Mouse (Mus musculus) megakaryocyte, embryonic 14.5 days (primary cell): ENCODE measurements at regions not wholly inside any gene's neighbourhood (a gene's known extent, or its start where the extent isn't known, plus 50 kb on each side); places are given as distances from the start of the nearest gene placed in this dataset.

Experiments
- FLI1 ChIP-seq: IDR thresholded peaks from 2 replicates; pipeline ENCODE4 v1.6.1; 2012; ENCODE audit warnings: low read length, inconsistent platforms, mixed read lengths
- GATA1 ChIP-seq: IDR thresholded peaks from 3 replicates; pipeline ENCODE4 v1.6.1; 2012; ENCODE audit warnings: mixed read lengths, low read length, inconsistent platforms, borderline replicate concordance

- TF ChIP-seq FLI1 (no peak), GATA1 (no peak)
Measured at GRCm38 (mm10) chr5:148789147-148789566, 140.0 kb downstream of the Katnal1 start.
